Mouse (Mus musculus): ENCODE results near the gene Smap1. TPM values are rescaled to one million over a fixed set of nuclear protein-coding genes. Genes with fewer than 3 reads are reported as not detected.

Gene Smap1
- polyA plus RNA-seq, 1 experiment = 143 TPM

DNA sequence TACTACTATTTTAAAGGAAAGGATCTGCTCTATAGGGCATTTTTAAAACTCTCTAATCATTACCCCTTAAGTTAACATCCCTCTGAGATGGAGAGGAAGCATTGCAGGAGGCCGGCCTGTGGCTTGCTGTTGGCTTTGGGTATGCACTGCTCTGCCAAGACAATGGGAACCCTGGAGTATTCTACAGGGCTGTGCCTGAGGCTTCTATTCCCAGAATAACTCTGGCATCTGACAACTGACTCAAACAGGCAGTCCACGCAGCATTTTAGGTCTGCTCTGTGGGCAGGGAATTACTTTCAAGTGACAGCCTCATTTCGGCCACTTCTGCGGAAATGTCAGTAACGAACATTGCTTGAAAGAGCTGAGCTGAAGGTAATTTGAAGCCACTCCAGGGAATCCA lies 100.5 kb downstream of the Smap1 start:
- no peak overlapping the region for H3K27ac ChIP-seq (ENCODE audit: insufficient read depth, low read length)
- no peak overlapping the region for H3K4me3 ChIP-seq (ENCODE audit: insufficient read depth, low read length)
- no peak for TF ChIP-seq POLR2A (IDR thresholded peaks at IDR 0.05; ENCODE audit: extremely low read depth, insufficient read depth, low read length)
- TF ChIP-seq CTCF (IDR thresholded peaks at IDR 0.05; ENCODE audit: extremely low read depth, insufficient read depth, low read length) = no peak

DNA sequence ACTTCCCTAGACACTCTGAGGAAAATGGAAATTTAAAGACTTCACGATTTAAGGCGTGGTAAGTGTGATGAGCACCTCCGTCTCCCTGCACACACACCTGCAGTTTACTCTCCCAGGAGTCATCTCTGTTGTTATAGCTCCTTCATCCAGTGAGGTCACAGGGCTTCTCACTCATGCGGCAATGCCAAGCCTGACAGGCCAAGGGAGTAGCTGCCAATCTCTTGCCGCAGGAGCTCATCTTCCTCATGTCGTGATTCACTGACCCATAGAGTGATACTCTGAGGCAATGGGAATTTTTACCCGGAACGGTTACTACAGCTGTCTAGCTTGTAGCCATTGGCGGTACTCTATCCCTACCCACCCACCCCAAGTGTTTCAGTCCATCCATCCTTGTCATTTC lies 123.8 kb downstream of the Smap1 start:
- no peak for TF ChIP-seq POLR2A (IDR thresholded peaks at IDR 0.05; ENCODE audit: extremely low read depth, insufficient read depth, low read length)
- TF ChIP-seq CTCF (IDR thresholded peaks at IDR 0.05; ENCODE audit: extremely low read depth, insufficient read depth, low read length) = no peak
- Histone ChIP-seq H3K27ac (ENCODE audit: insufficient read depth, low read length) (no peak overlapping the region), H3K4me3 (ENCODE audit: insufficient read depth, low read length) (no peak overlapping the region), H3K4me1 (ENCODE audit: control insufficient read depth, insufficient read depth, low read length) (no peaks in the 10 kb centered on the region)

More for the DNA sequence above, 100.5 kb downstream of the Smap1 start:
- H3K4me1 ChIP-seq (ENCODE audit: control insufficient read depth, insufficient read depth, low read length) = no peaks in the 10 kb centered on the region

Other genes with a start within 250 kb of the Smap1 start
- 7.0 and 7.7 TPM in 2 replicates for gene B3gat2, start 160.6 kb downstream of the Smap1 start, polyA plus RNA-seq (2012; rRNA removed)
- 71.9 and 72.0 TPM in 2 replicates for gene Sdhaf4, start 83.3 kb upstream of the Smap1 start, polyA plus RNA-seq (2012; rRNA removed)
- gene Fam135a, start 178.0 kb upstream of the Smap1 start, polyA plus RNA-seq (2012; rRNA removed) = 28.5 and 28.6 TPM in 2 replicates